Mouse (Mus musculus) adipocyte (in vitro differentiated cells): Measurements from ENCODE around the gene Slc28a1.
"Not testable (repeated sequence)": the region's sequence is repeated elsewhere in the genome, so short reads cannot be mapped to it uniquely, and the experiment has no call there.

Experiments
- DNase-seq: peaks from one replicate; pipeline ENCODE4 v3.0.0-alpha.2; 2016; ENCODE audit warnings: low spot score

Gene Slc28a1

GRCm38 (mm10) chr7:81125215-81126175, 10.9 kb downstream of the Slc28a1 start:
- no peak for DNase-seq

- no peak for DNase-seq
Observed at GRCm38 (mm10) chr7:81131864-81132263, 17.3 kb downstream of the Slc28a1 start.

GRCm38 (mm10) chr7:81132851-81133279, 18.3 kb downstream of the Slc28a1 start:
- peak; percentile 57 for DNase-seq

GRCm38 (mm10) chr7:81133416-81133815, 18.8 kb downstream of the Slc28a1 start:
- DNase-seq, result no peak

GRCm38 (mm10) chr7:81133941-81134340, 19.3 kb downstream of the Slc28a1 start:
- no peak for DNase-seq

GRCm38 (mm10) chr7:81134614-81135067, 20.0 kb downstream of the Slc28a1 start:
- peak; percentile 78 for DNase-seq

GRCm38 (mm10) chr7:81137292-81137691, 22.7 kb downstream of the Slc28a1 start:
- DNase-seq, result no peak

GRCm38 (mm10) chr7:81139100-81139499, 24.5 kb downstream of the Slc28a1 start:
- peak; percentile 80 for DNase-seq

- no peak for DNase-seq
Observed at GRCm38 (mm10) chr7:81139671-81140404, 25.2 kb downstream of the Slc28a1 start.

- no peak for DNase-seq
Observed at GRCm38 (mm10) chr7:81141541-81141940, 26.9 kb downstream of the Slc28a1 start.

- DNase-seq, result not testable (repeated sequence)
Observed at GRCm38 (mm10) chr7:81143056-81143455, 28.5 kb downstream of the Slc28a1 start.

- DNase-seq, result no peak
Observed at GRCm38 (mm10) chr7:81149759-81150158, 35.2 kb downstream of the Slc28a1 start.

GRCm38 (mm10) chr7:81151216-81151615, 36.6 kb downstream of the Slc28a1 start:
- no peak for DNase-seq

GRCm38 (mm10) chr7:81152306-81152705, 37.7 kb downstream of the Slc28a1 start:
- DNase-seq, result no peak

GRCm38 (mm10) chr7:81152826-81153225, 38.2 kb downstream of the Slc28a1 start:
- DNase-seq, result no peak

GRCm38 (mm10) chr7:81153327-81153726, 38.7 kb downstream of the Slc28a1 start:
- no peak for DNase-seq

- not testable (repeated sequence) for DNase-seq
Observed at GRCm38 (mm10) chr7:81154244-81154643, 39.6 kb downstream of the Slc28a1 start.

- peak; percentile 74 for DNase-seq
Observed at GRCm38 (mm10) chr7:81154960-81155359, 40.4 kb downstream of the Slc28a1 start.

GRCm38 (mm10) chr7:81158933-81159332, 44.3 kb downstream of the Slc28a1 start:
- DNase-seq, result no peak

- DNase-seq, result peak; percentile 68
Observed at GRCm38 (mm10) chr7:81161666-81162065, 47.1 kb downstream of the Slc28a1 start.

- DNase-seq, result peak; percentile 83
Observed at GRCm38 (mm10) chr7:81162345-81162744, 47.7 kb downstream of the Slc28a1 start.

- no peak for DNase-seq
Observed at GRCm38 (mm10) chr7:81164411-81164810, 49.8 kb downstream of the Slc28a1 start.

- peak; percentile 68 for DNase-seq
Observed at GRCm38 (mm10) chr7:81167124-81167523, 52.5 kb downstream of the Slc28a1 start.
